Mouse (Mus musculus) spleen, embryonic (tissue): ENCODE measurements around the gene Sun1.

Source experiments
- CTCF ChIA-PET: fragments of 350-600 bp; sonication (Branson Sonifier 250); formaldehyde crosslinking; loops from one replicate; lab custom pipeline; 2022; lab: Charles Lee

Sun1 gene

GRCm38 (mm10) chr5:139248846-139249245 lies 48.4 kb downstream of the Sun1 start:
- CTCF ChIA-PET: no interaction called here

DNA sequence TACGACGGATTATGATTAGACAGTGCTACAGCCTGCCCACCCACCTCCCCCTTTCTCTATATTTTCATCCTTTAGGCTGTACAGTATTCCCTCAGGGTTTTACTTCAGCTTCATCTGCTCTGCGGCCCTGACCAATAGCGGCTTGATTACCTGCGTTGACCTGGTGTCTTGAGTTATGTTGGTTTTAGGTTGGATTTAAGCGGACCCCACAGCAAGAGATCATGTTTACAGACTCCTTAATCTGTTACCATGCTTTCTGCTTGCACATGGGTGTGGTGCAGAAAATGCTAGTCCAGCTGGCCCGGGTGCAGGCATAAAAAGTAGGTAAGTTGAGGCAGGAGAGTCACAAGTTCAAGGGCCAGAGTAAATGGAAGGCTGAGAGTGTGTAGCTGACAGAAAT lies 50.8 kb downstream of the Sun1 start:
- CTCF ChIA-PET: no interaction called here

GRCm38 (mm10) chr5:139251736-139252080 lies 51.3 kb downstream of the Sun1 start:
- CTCF ChIA-PET: no interaction called here

- CTCF ChIA-PET: no interaction called here
Measured at GRCm38 (mm10) chr5:139252081-139252909, 51.9 kb downstream of the Sun1 start, which contains the start of gene Get4. TSS of gene Get4 (plus strand) at chr5:139252324.

GRCm38 (mm10) chr5:139252910-139253245 lies 52.4 kb downstream of the Sun1 start:
- CTCF ChIA-PET: no interaction called here

GRCm38 (mm10) chr5:139253301-139253741 lies 52.9 kb downstream of the Sun1 start:
- CTCF ChIA-PET: no interaction called here

- CTCF ChIA-PET: no interaction called here
Measured at GRCm38 (mm10) chr5:139254938-139255337, 54.5 kb downstream of the Sun1 start.

GRCm38 (mm10) chr5:139255777-139256176 lies 55.3 kb downstream of the Sun1 start:
- CTCF ChIA-PET: interaction anchor here (0.6 kb wide), 1 partner anchor 67 kb away, joined by 6 read pairs; no protein-coding TSS in a partner anchor

DNA sequence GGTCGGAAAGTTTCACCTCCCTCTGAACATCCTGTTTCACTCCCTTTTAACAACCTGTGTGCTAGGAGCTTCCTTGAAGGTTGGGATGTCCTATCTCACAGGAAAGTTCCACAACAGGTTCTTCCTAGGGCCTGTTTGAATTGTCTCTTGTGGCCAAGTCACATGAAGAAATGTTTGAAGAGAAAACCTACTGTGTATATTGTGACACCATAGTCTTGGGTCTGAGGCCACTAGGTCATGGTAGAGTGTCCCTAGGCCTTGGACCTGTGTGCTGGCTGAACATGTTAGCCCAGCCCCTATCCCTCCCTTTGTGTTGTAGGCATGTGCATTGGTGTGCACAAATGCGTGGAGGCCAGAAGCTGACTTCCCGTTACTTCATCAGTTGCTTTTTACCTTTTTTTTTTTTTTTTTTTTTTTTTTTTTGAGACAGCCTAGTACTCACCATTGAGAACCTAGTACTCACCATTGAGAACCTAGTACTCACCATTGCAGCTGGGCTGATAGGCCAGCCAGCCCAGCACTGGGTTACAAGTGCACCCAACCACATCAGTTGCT lies 55.9 kb downstream of the Sun1 start:
- CTCF ChIA-PET: interaction anchor here (0.6 kb wide), 1 partner anchor 66 kb away, joined by 6 read pairs; no protein-coding TSS in a partner anchor

GRCm38 (mm10) chr5:139257265-139257664 lies 56.8 kb downstream of the Sun1 start:
- CTCF ChIA-PET: no interaction called here

DNA sequence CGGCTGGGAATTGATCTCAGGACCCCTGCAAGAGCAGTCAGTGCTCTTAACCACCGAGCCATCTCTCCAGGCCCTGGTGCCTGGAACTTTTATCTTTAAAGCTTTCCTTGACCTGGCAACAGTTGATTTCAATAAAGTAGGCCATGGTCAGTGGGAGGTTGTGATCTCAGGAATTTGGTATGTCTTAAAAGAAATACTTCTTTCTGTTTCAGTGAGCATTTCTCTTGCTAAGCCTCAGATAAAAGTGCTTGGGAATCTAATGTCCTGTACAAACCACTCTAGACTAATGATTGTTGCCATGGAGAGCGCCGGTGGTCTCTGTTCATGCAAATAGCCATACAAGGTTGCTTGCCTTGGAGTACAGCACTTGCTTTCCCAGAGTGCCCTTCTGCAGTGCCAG lies 57.4 kb downstream of the Sun1 start:
- CTCF ChIA-PET: no interaction called here

GRCm38 (mm10) chr5:139258371-139259035 lies 58.1 kb downstream of the Sun1 start:
- CTCF ChIA-PET: interaction anchor here (0.6 kb wide), 1 partner anchor 159 kb away, joined by 3 read pairs; no protein-coding TSS in a partner anchor

DNA sequence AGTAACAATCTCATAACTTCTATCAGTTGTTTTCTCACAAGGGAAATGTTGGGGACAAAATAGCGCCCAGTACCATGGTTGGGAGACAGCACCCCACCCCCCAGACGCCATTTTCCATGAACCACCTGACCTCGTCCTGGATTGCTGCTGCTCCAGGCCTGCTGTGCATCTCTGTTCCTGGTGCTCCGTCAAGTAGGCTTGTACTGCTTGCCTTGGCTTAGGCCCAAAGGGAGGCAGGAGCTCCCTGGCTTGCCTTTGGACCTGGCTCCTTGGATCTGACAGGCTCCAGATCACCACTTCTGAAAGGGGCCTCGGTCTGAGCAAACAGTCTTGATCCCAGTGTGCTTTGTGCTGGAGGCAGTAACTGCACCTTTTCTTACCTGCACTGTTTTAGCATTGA lies 59.4 kb downstream of the Sun1 start:
- CTCF ChIA-PET: interaction anchor here (0.6 kb wide), 1 partner anchor 63 kb away, joined by 3 read pairs; no protein-coding TSS in a partner anchor

DNA sequence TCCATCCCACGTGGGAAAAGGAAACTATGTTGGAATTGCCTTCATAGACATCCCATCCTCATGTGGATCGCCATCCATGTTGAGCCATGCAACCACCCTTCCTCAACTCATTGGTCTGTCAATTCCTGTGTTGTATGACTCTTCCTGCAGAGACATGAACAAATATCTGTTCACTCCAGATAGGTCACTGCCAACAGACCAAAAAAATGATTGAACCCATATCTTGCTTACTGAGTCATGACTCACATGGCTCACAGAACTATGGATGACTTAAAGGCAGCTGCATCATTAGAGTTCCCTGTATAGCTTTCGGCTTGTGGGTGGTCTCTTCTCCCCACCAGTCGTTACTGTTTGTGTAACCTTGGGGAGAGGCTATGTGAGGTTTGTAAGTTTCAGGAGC lies 61.0 kb downstream of the Sun1 start:
- CTCF ChIA-PET: no interaction called here

GRCm38 (mm10) chr5:139267661-139268060 lies 67.2 kb downstream of the Sun1 start:
- CTCF ChIA-PET: no interaction called here

GRCm38 (mm10) chr5:139270806-139271521 lies 70.5 kb downstream of the Sun1 start:
- CTCF ChIA-PET: no interaction called here

GRCm38 (mm10) chr5:139271994-139272554 lies 71.6 kb downstream of the Sun1 start:
- CTCF ChIA-PET: no interaction called here

DNA sequence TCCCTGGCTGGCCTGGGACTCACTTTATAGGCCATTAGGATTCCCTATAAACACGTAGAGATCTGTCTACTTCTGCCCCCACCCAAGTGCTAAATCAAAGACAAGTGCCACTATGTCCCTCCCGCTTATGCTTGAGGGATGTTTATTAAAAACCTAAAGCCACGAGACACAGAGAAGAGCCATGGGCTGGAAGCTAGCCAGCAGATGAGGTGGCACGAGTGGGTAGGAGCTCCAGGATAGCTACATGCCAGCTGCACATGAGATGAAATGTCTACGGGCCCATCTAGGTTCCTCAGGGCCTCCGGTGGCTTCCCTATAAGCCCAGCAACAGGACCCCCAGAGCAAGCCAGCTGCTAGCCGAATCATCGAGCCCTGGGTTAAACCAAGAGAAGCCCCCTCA lies 76.8 kb downstream of the Sun1 start:
- CTCF ChIA-PET: no interaction called here

DNA sequence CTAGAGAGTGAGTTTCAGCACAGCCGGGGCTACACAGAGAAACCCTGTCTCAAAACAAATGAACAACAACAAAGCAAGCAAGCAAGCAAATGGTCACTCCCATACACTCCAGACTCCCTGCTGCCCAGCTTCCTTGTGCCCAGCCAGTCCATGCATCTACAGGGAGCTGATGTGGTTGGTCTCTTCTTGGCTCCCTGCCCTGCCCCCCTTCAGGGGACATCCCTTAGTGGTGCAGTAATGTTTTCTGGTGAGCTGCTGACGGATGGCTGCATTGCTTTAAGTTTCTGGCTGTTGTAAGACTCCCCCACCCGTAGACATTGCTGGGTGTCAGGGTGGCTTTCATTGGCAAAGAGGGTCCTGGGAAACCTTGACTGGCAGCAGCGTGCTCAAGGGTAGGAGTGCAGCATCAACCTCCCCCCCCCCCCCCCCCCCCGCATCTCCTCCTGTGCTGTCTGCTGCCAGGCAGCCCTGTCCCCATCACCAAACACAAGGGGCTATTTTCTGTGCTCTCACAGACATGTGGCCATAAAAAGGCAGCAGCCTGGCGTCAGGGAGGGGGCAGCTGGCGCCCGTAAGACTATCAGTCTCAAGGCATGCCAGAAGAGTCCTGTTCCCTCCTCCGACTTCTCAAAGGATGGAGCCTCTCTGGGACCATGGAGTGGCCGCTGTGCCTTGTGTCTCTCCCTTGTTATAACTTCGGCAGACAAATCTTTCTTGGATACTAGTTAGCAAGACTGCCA lies 81.1 kb downstream of the Sun1 start:
- CTCF ChIA-PET: interaction anchor here (2.1 kb wide), 1 partner anchor 44 kb away, joined by 4 read pairs; the partner anchor contains the start of gene Adap1

GRCm38 (mm10) chr5:139282191-139282590 lies 81.8 kb downstream of the Sun1 start:
- CTCF ChIA-PET: interaction anchor here (0.6 to 2.1 kb wide), 2 partner anchors 43 to 60 kb away, joined by 4 to 5 read pairs; partner anchors contain the start of gene Adap1
